Mouse (Mus musculus) forebrain, embryonic 11.5 days (tissue): Measurements from ENCODE around the gene Oas2. TPM values are rescaled to one million over a fixed set of nuclear protein-coding genes. Genes with fewer than 3 reads are reported as not detected.
A peak's percentile ranks its signal among the peaks of the same experiment; 100 is the strongest.

Experiments used
- ATAC-seq: fragments of 200-750 bp; cut with Nextera tagmentation; replicated peaks from 2 replicates; pipeline ENCODE4 v1.8.0; 2017; ENCODE audit warnings: moderate TSS enrichment; ENCODE audit not compliant: low FRiP score
- DNase-seq: peaks from one replicate; pipeline ENCODE4 v3.0.0-alpha.2; 2017; ENCODE audit warnings: low spot score
- H3K27ac ChIP-seq: fragments of 300-500 bp; sonication (generic); 2 replicates; pipeline ENCODE4 v1.5.1; 2014; ENCODE audit warnings: low read depth, low read length
- H3K27me3 ChIP-seq: fragments of 300-500 bp; sonication (generic); 2 replicates; pipeline ENCODE4 v1.6.1; 2014; ENCODE audit warnings: mild to moderate bottlenecking, low read length, mixed read lengths; ENCODE audit not compliant: control insufficient read depth, insufficient read depth
- H3K36me3 ChIP-seq: fragments of 300-500 bp; sonication (generic); 2 replicates; pipeline ENCODE4 v1.6.1; 2014; ENCODE audit warnings: mild to moderate bottlenecking, low read length, moderate library complexity, mixed read lengths; ENCODE audit not compliant: control insufficient read depth, insufficient read depth
- H3K4me1 ChIP-seq: fragments of 300-500 bp; sonication (generic); replicated peaks from 2 replicates; pipeline ENCODE4 v1.6.1; 2014; ENCODE audit warnings: low read length, mixed read lengths; ENCODE audit not compliant: control insufficient read depth, insufficient read depth
- H3K4me2 ChIP-seq: fragments of 300-500 bp; sonication (generic); 2 replicates; pipeline ENCODE4 v1.6.1; 2014; ENCODE audit warnings: low read depth, mild to moderate bottlenecking, low read length, moderate library complexity, mixed read lengths; ENCODE audit not compliant: severe bottlenecking
- H3K4me3 ChIP-seq: fragments of 300-500 bp; sonication (generic); 2 replicates; pipeline ENCODE4 v1.5.1; 2014; ENCODE audit warnings: low read depth, low read length
- H3K9ac ChIP-seq: fragments of 300-500 bp; sonication (generic); 2 replicates; pipeline ENCODE4 v1.6.1; 2014; ENCODE audit warnings: low read length
- H3K9me3 ChIP-seq: fragments of 300-500 bp; sonication (generic); 2 replicates; pipeline ENCODE4 v1.6.1; 2016; ENCODE audit warnings: low read length, mixed read lengths; ENCODE audit not compliant: control insufficient read depth
- WGBS: fragments of 180-500 bp; shearing (Covaris S2); extraction: QIAGEN DNeasy Blood & Tissue Kit; methylation state at CpG from one replicate; pipeline ENCODE4 v1.1.7; 2014; 5-methylcytosine and 5-hydroxymethylcytosine counted together
- polyA plus RNA-seq: library from polyadenylated mRNA; unstranded; fragments of >200 nt; fragmentation: Nextera tagmentation; extraction: Ambion mirVana; gene quantifications from 2 replicates; pipeline ENCODE4 v1.2.1, GENCODE M21; 2014

The Oas2 gene
- polyA plus RNA-seq, 1 experiment from 2014 or later: 0.15 TPM

- ATAC-seq (no peak), DNase-seq (no peak)
- H3K4me1 ChIP-seq: peaks cover 5% of the 10 kb centered on the region; the same call in 1 of the 2 replicates
- no peak overlapping the region for H3K4me3 ChIP-seq
- no peak overlapping the region for H3K27ac ChIP-seq
- H3K4me2 ChIP-seq: no peak overlapping the region
- H3K36me3 ChIP-seq: no peaks in the 10 kb centered on the region
- no peaks in the 10 kb centered on the region for H3K9me3 ChIP-seq
- H3K9ac ChIP-seq: no peak overlapping the region
- WGBS: 65% methylated on average over 3 of the region's 3 CpGs
- peaks cover 37% of the 10 kb centered on the region for H3K27me3 ChIP-seq
Observed at GRCm38 (mm10) chr5:120698181-120698580, 51.5 kb downstream of the Oas2 start.

- Histone ChIP-seq H3K4me3 (no peak overlapping the region), H3K4me2 (no peak overlapping the region), H3K9ac (no peak overlapping the region), H3K36me3 (no peaks in the 10 kb centered on the region), H3K4me1 (peaks cover 5% of the 10 kb centered on the region; the same call in 1 of the 2 replicates), H3K9me3 (no peaks in the 10 kb centered on the region), H3K27ac (no peak overlapping the region), H3K27me3 (peaks cover 45% of the 10 kb centered on the region)
- ATAC-seq (no peak), DNase-seq (no peak)
- WGBS: 58% methylated on average over 4 of the region's 4 CpGs
Observed at GRCm38 (mm10) chr5:120696865-120697264, 52.8 kb downstream of the Oas2 start.

- 82% methylated on average over 16 of the region's 16 CpGs for WGBS
- H3K9ac ChIP-seq: no peak overlapping the region
- DNase-seq (no peak), ATAC-seq (no peak)
- H3K27ac ChIP-seq: no peak overlapping the region
- H3K4me3 ChIP-seq: no peak overlapping the region
- no peaks in the 10 kb centered on the region for H3K9me3 ChIP-seq
- H3K4me1 ChIP-seq: peaks cover 5% of the 10 kb centered on the region; the same call in 1 of the 2 replicates
- peaks cover 45% of the 10 kb centered on the region for H3K27me3 ChIP-seq
- no peaks in the 10 kb centered on the region for H3K36me3 ChIP-seq
- H3K4me2 ChIP-seq: no peak overlapping the region
Observed at GRCm38 (mm10) chr5:120696057-120696743, 53.5 kb downstream of the Oas2 start.

DNA sequence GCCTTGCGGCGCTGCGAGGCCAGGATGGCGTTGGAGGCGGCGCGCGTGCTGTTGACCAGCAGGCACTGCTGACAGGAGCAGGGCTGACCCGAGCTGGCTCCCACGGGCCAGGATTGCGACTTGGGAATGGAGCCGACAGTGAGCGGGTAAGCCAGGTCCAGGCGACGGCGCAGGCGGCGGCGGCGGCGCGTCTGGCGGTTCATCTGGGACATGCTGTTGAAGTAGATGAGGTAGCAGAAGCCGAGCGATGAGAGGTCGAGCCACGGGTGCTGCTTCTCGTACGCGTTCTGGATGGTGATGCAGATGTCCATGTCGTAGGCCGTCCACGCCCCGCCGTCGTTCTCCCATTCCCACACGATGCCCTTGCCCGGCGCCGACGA, 55.0 kb downstream of the Oas2 start:
- Histone ChIP-seq H3K4me3 (peak overlapping the region; percentile 10), H3K9me3 (no peaks in the 10 kb centered on the region), H3K9ac (no peak overlapping the region; the same call in 1 of the 2 replicates), H3K27ac (no peak overlapping the region), H3K4me2 (peak overlapping the region; percentile 43), H3K36me3 (no peaks in the 10 kb centered on the region), H3K4me1 (peaks cover 5% of the 10 kb centered on the region; the same call in 1 of the 2 replicates), H3K27me3 (peaks cover 41% of the 10 kb centered on the region)
- WGBS: 1% methylated on average over 41 of the region's 41 CpGs
- no peak for ATAC-seq
- peak; percentile 62 for DNase-seq

- peaks cover 41% of the 10 kb centered on the region for H3K27me3 ChIP-seq
- no peaks in the 10 kb centered on the region for H3K36me3 ChIP-seq
- no peak overlapping the region; the same call in 1 of the 2 replicates for H3K9ac ChIP-seq
- H3K9me3 ChIP-seq: no peaks in the 10 kb centered on the region
- peaks cover 5% of the 10 kb centered on the region; the same call in 1 of the 2 replicates for H3K4me1 ChIP-seq
- DNase-seq (no peak), ATAC-seq (no peak)
- H3K27ac ChIP-seq: no peak overlapping the region
- H3K4me2 ChIP-seq: peak overlapping the region; percentile 43
- WGBS: 14% methylated on average over 38 of the region's 38 CpGs
- peak overlapping the region; percentile 10 for H3K4me3 ChIP-seq
Observed at GRCm38 (mm10) chr5:120693931-120694694, 55.5 kb downstream of the Oas2 start.

- Histone ChIP-seq H3K27me3 (peaks cover 38% of the 10 kb centered on the region), H3K9me3 (no peaks in the 10 kb centered on the region), H3K36me3 (no peaks in the 10 kb centered on the region), H3K4me2 (no peak overlapping the region), H3K27ac (no peak overlapping the region), H3K9ac (no peak overlapping the region), H3K4me1 (peaks cover 3% of the 10 kb centered on the region; the same call in 1 of the 2 replicates), H3K4me3 (no peak overlapping the region)
- DNase-seq: no peak
- WGBS: 80% methylated on average over 19 of the region's 19 CpGs
- no peak for ATAC-seq
Observed at GRCm38 (mm10) chr5:120692034-120692433, 57.6 kb downstream of the Oas2 start.

DNA sequence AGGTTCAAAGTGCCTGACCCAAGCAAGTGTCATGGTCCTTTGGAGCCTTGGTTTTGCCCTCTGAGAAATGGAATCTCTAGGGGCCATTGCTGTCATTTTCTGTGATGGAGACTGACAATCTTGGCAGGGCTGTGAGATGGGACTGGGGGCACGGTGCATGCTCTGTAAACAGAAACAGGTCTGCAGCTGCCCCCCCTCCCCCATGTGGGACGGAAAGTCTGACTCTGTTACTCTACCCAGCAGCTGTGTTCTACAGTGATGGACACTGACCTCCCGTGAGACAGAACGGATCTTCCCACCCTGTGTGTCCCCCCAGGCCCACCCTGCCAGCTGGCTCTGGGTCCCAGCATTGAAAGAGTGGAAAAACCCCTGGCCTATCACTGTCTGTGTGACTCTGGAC, 59.2 kb downstream of the Oas2 start:
- H3K27me3 ChIP-seq: peaks cover 31% of the 10 kb centered on the region
- DNase-seq: no peak
- no peaks in the 10 kb centered on the region for H3K9me3 ChIP-seq
- WGBS: 67% methylated on average over 4 of the region's 4 CpGs
- H3K4me3 ChIP-seq: no peak overlapping the region
- no peak overlapping the region for H3K9ac ChIP-seq
- ATAC-seq: no peak
- H3K36me3 ChIP-seq: no peaks in the 10 kb centered on the region
- no peak overlapping the region for H3K4me2 ChIP-seq
- peaks cover 3% of the 10 kb centered on the region; the same call in 1 of the 2 replicates for H3K4me1 ChIP-seq
- H3K27ac ChIP-seq: no peak overlapping the region

DNA sequence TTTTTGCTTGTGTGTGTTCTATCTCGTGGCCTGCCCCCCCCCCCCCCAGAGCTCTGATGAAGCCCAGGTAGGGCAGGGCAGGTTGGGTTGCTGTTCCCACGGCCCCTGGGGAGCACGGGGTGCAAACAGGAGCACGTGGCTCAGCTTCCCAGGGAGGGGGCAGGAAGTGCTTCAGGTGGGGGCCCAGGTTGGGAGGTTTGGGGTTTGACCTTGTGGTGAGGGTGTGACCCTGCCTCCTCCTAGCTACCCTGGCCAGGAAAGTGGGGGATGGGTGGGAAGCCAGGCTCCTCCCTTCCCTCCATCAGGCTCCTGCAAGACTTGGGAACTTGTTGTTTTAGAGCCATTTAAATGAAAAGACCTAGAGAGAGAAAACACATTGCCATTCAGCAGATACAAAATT, 61.2 kb downstream of the Oas2 start:
- H3K27ac ChIP-seq: no peak overlapping the region
- H3K4me2 ChIP-seq: no peak overlapping the region
- 43% methylated on average over 4 of the region's 4 CpGs for whole genome bisulfite sequencing
- DNase-seq (no peak), ATAC-seq (no peak)
- H3K9ac ChIP-seq: no peak overlapping the region
- H3K27me3 ChIP-seq: peaks cover 13% of the 10 kb centered on the region
- no peaks in the 10 kb centered on the region for H3K36me3 ChIP-seq
- no peaks in the 10 kb centered on the region for H3K4me1 ChIP-seq
- H3K4me3 ChIP-seq: no peak overlapping the region
- H3K9me3 ChIP-seq: no peaks in the 10 kb centered on the region
